Mouse (Mus musculus) kidney, embryonic 16.5 days (tissue): ENCODE measurements around the gene Rhbg. TPM values are rescaled to one million over a fixed set of nuclear protein-coding genes. Genes with fewer than 3 reads are reported as not detected.
"Not testable (repeated sequence)": the region's sequence is repeated elsewhere in the genome, so short reads cannot be mapped to it uniquely, and the experiment has no call there.

Experiments
- ATAC-seq: fragments of 200-750 bp; cut with Nextera tagmentation; 2 replicates; pipeline ENCODE4 v1.8.0; 2017; ENCODE audit warnings: moderate TSS enrichment; ENCODE audit not compliant: low FRiP score, low TSS enrichment
- H3K27ac ChIP-seq: fragments of 300-500 bp; sonication (generic); 2 replicates; pipeline ENCODE4 v1.5.1; 2014; ENCODE audit warnings: low read length
- H3K27me3 ChIP-seq: fragments of 300-500 bp; sonication (generic); 2 replicates; pipeline ENCODE4 v1.6.1; 2014; ENCODE audit warnings: low read length, control low read depth, mixed read lengths; ENCODE audit not compliant: insufficient read depth
- H3K36me3 ChIP-seq: fragments of 300-500 bp; sonication (generic); 2 replicates; pipeline ENCODE4 v1.6.1; 2014; ENCODE audit warnings: low read length, control low read depth, mixed read lengths; ENCODE audit not compliant: insufficient read depth
- H3K4me1 ChIP-seq: fragments of 300-500 bp; sonication (generic); 2 replicates; pipeline ENCODE4 v1.6.1; 2014; ENCODE audit warnings: low read length, control low read depth, mixed read lengths; ENCODE audit not compliant: insufficient read depth
- H3K4me2 ChIP-seq: fragments of 300-500 bp; sonication (generic); replicated peaks from 2 replicates; pipeline ENCODE4 v1.6.1; 2014; ENCODE audit warnings: low read depth, low read length
- H3K4me3 ChIP-seq: fragments of 300-500 bp; sonication (generic); 2 replicates; pipeline ENCODE4 v1.5.1; 2014; ENCODE audit warnings: mild to moderate bottlenecking, low read length
- H3K9ac ChIP-seq: fragments of 300-500 bp; sonication (generic); replicated peaks from 2 replicates; pipeline ENCODE4 v1.6.1; 2014; ENCODE audit warnings: low read length
- H3K9me3 ChIP-seq: fragments of 300-500 bp; sonication (generic); 2 replicates; pipeline ENCODE4 v1.6.1; 2016; ENCODE audit warnings: low read length, control low read depth
- WGBS: fragments of 180-500 bp; shearing (Covaris S2); extraction: QIAGEN DNeasy Blood & Tissue Kit; methylation state at CpG from one replicate; pipeline ENCODE4 v1.1.7; 2014; 5-methylcytosine and 5-hydroxymethylcytosine counted together
- polyA plus RNA-seq: library from polyadenylated mRNA; unstranded; fragments of >200 nt; fragmentation: Nextera tagmentation; extraction: Ambion mirVana; gene quantifications from 2 replicates; pipeline ENCODE4 v1.2.1, GENCODE M21; 2015

Gene Rhbg
- 11.5 and 13.5 TPM in 2 replicates for polyA plus RNA-seq

DNA sequence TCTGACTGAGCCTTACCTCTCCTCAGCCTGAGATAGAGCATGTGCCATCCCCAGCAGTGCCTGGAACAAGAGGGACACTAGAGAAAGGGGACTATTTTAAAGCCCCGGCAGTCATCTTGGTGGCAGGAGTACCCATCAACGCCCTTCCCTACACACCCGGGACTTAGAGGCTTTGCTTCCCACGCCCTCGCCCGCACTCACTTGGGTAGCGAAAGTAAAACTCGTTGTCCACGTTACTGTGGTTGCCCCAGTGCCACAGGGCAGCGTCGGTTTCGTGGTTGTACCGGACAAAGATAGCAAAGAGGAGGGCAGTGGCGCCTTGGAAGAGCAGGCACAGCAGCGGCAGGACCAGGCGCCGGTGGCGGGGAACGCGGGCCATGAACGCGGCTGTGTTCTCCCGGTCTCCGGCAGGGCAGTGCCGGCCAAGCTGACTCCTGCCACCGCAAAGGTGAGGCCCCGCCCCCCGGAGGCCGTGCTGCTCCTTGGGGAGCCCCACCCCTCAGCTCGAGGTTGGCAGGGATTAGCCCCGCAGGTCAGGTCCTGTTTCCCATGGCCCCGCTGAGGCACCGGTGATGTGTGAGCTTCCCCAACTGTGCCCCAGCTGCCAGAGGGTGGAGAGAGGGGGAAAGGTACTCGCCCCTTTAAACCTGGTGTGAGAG, at the start of gene Rhbg:
TSS of gene Rhbg (minus strand) at position 442 of the 659 bp plus-strand sequence.
- H3K27ac ChIP-seq = no peak within 1 kb of the TSS
- WGBS = 2% methylated on average over 34 of the region's 34 CpGs
- H3K4me2 ChIP-seq = peak within 1 kb of the TSS; percentile 65
- H3K4me1 ChIP-seq = peaks cover 22% of the 10 kb centered on the region
- H3K9ac ChIP-seq = peak within 1 kb of the TSS; percentile 58
- H3K27me3 ChIP-seq = peaks cover 28% of the 10 kb centered on the region
- no peaks in the 10 kb centered on the region for H3K36me3 ChIP-seq
- peak within 1 kb of the TSS; percentile 47 for H3K4me3 ChIP-seq
- no peaks in the 10 kb centered on the region for H3K9me3 ChIP-seq
- ATAC-seq = peak; percentile 58; the same call in 1 of the 2 replicates

DNA sequence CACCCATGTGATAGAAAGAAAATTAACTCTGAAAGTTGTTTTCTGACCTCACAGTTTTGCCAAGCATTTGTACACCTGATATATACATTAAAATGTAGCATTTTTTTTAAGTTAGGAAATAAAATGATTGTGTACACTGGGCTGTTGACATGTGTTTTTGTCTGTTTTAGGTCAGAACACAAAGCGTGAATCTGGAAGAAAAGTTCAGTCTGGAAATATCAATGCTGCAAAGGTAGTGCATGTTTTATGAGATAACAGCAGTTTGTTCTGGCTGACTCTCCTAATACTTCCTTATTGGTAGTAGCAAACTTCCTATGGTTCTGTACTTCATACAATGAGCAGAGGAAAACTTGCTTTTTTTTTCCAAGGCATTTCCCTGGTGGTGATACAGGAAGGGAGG, 44.7 kb upstream of the Rhbg start:
- Histone ChIP-seq H3K9me3 (no peaks in the 10 kb centered on the region), H3K4me2 (no peak overlapping the region), H3K27ac (no peak overlapping the region), H3K4me3 (no peak overlapping the region), H3K27me3 (no peaks in the 10 kb centered on the region), H3K36me3 (peaks cover 45% of the 10 kb centered on the region), H3K4me1 (peaks cover 18% of the 10 kb centered on the region), H3K9ac (no peak overlapping the region)
- ATAC-seq = no peak
- 87% methylated on average over 1 of the region's 1 CpGs for WGBS

DNA sequence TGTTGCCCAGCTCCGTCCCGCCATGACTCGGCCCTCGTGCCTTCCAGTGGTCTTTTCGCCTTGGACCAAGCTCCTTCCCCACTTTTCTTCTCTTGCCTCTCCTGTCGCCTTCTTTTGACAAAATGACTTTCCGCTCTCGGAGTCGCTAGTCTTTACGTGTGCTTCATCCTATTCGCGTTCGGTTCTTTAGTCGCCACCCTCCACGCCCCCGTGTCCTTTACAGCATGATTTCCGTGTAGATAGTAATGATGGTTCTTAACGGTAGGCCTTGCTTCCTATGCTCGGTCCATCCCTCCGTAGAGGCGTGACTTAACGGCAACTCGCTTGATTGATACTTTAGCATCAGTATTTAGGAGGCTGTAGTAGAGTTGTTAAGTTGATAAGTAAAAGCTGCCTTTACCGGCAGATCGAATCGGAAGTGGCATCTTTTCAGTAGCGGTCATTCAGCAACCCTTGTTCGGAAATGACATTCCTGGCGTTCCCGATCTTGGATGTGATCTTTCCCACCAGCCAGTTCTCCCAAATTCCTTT, 42.9 kb upstream of the Rhbg start:
- ATAC-seq = no peak
- no peaks in the 10 kb centered on the region for H3K27me3 ChIP-seq
- peak overlapping the region; percentile 95 for H3K27ac ChIP-seq
- H3K4me1 ChIP-seq = peaks cover 18% of the 10 kb centered on the region
- peaks cover 29% of the 10 kb centered on the region for H3K36me3 ChIP-seq
- under 1% methylated on average over 30 of the region's 30 CpGs for WGBS
- H3K4me3 ChIP-seq = peak overlapping the region; percentile 97
- no peaks in the 10 kb centered on the region for H3K9me3 ChIP-seq
- peak overlapping the region; percentile 97 for H3K9ac ChIP-seq
- H3K4me2 ChIP-seq = peak overlapping the region; percentile 74

DNA sequence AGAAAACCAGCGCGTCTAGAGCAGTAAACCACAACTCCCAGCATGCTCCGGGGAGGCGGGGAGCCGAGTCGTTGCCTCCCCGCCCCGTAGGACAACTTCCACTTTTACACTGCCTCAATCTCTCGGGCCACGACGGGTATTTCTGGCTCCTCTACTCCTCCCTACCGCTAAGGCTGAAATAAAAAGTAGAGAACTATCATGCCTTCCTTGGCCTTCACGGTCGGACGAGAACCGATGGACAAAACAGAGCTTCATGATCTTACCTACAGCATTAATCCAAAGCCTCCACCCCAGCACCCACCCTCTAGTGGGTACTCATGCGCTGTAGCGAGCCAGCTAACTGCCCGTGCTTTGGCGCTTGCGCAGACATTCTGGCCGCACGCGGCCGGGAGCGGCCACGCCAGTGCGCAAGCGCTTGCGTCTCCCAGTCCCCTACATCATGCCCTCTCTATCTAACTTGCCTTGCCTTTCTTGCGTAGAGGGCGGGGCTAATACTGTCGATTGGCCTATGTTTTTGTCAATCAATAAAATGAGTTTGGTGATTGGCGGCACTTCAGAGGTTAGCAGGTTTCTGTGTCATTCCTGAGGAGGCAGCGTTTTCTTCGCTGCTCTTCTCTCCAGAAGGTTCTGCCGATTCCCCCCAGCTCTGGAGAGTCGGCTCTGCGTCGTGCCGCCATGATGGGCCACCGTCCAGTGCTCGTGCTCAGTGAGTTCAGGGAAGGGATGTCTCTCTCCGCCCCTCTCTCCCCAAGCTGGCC, 42.2 kb upstream of the Rhbg start, which contains the start of the genes Tsacc and Cct3:
TSS of gene Tsacc (minus strand) at position 439 of the 758 bp plus-strand sequence.
TSS of gene Cct3 (plus strand) at position 556 of the 758 bp plus-strand sequence.
- Histone ChIP-seq H3K4me2 (peak within 1 kb of the TSS; percentile 74), H3K36me3 (peaks cover 23% of the 10 kb centered on the region), H3K9me3 (no peaks in the 10 kb centered on the region), H3K27ac (peak within 1 kb of the TSS; percentile 96), H3K27me3 (no peaks in the 10 kb centered on the region), H3K9ac (peak within 1 kb of the TSS; percentile 97), H3K4me3 (peak within 1 kb of the TSS; percentile 97), H3K4me1 (peaks cover 18% of the 10 kb centered on the region)
- WGBS = under 1% methylated on average over 44 of the region's 44 CpGs
- ATAC-seq = peak; percentile 99

DNA sequence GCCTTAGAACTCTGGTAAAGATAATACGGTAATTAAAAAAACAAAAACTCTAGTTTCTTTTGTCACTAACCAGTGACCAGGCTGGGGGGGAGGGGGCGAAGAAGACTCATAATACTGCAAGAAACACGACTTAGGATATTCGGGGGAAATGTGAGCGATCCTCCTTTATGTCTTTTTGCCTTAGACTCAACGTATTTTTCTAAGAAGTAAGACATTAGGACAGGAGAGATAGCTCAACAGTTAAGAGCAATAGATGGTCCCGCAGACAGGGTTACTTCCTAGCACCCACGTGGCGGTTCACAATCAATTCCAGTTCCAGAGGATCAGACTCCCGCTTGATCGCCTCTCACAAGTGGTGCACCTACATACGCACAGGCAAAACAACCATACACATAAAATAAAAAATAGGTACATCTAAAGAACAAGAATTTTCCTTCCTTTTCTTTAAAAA, 41.6 kb upstream of the Rhbg start:
- Histone ChIP-seq H3K4me2 (peak overlapping the region; percentile 74), H3K9me3 (no peaks in the 10 kb centered on the region), H3K9ac (peak overlapping the region; percentile 80), H3K4me3 (peak overlapping the region; percentile 97), H3K4me1 (peaks cover 18% of the 10 kb centered on the region), H3K27ac (peak overlapping the region; percentile 96), H3K27me3 (no peaks in the 10 kb centered on the region), H3K36me3 (peaks cover 17% of the 10 kb centered on the region)
- ATAC-seq = peak; percentile 32; the same call in 1 of the 2 replicates
- 1% methylated on average over 12 of the region's 12 CpGs for WGBS

DNA sequence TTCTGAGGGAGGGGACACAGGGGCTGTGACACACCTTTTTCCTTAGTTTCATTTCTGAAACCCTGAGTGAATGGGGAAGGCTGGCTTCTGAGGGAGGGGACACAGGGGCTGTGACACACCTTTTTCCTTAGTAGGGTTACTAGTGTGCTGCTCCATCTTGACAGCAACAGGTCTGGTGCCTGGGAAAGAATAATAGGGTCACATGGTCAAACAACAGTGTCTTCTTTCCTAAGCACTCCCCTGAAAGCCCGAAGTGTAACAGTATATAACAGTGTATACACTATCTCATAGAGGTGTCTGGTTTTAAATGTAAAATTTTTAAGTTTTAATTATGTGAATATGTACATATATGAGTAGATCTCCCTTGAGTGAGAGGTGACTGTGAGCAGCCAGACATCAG, 40.8 kb upstream of the Rhbg start:
- H3K9me3 ChIP-seq, H3K27me3 ChIP-seq, H3K36me3 ChIP-seq, ATAC-seq, H3K27ac ChIP-seq, H3K4me3 ChIP-seq: not testable (repeated sequence)
- peaks cover 18% of the 10 kb centered on the region for H3K4me1 ChIP-seq
- peak overlapping the region; percentile 74 for H3K4me2 ChIP-seq
- peak overlapping the region; percentile 80 for H3K9ac ChIP-seq
- WGBS = 30% methylated on average over 1 of the region's 1 CpGs

DNA sequence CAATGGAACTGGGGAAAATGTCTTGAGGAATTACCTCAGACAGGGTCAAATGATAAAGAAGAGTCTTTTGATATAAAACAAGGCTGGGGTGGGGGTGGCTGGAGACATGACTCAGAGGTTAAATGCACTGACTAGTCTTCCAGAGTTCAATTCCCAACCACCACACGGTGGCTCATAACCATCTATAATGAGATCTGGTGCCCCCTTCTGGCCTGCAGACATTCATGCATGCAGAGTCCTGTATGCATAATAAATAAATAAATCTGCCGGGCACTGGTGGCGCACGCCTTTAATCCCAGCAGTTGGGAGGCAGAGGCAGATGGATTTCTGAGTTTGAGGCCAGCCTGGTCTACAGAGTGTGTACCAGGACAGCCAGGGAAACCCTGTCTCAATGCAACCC, 37.5 kb upstream of the Rhbg start:
- no peak overlapping the region for H3K4me2 ChIP-seq
- 66% methylated on average over 4 of the region's 4 CpGs for WGBS
- H3K27ac ChIP-seq = no peak overlapping the region
- no peaks in the 10 kb centered on the region for H3K9me3 ChIP-seq
- no peak for ATAC-seq
- no peaks in the 10 kb centered on the region for H3K36me3 ChIP-seq
- no peak overlapping the region for H3K9ac ChIP-seq
- peaks cover 4% of the 10 kb centered on the region; the same call in 1 of the 2 replicates for H3K4me1 ChIP-seq
- H3K27me3 ChIP-seq = no peaks in the 10 kb centered on the region
- no peak overlapping the region for H3K4me3 ChIP-seq

DNA sequence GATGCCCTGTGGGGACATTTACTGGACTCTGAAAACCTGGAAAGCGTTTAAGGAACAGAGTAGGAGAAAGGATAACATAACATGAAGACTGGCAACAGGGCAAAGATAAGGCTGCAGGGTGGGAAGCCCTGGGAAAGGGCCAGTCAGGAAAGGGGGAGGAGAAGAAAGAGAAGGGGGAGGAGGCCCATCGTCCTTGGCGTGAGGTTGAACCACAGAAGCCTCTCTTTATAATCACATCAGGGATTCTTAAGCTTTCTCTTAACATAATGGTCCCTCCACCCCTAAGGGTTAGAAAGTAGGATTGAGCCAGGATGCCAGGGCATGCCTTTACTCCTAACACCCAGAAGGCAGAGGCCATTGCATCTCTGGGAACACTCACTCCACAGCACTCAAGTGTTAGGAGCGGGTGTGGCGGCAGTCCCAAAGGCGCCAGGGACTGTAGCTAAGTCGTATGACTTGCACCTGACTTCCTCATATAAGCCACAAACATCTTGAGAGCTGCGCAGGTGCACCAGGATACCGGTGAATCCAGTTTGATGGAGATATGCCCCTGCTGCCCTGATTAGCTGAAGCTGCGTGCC, 33.7 kb upstream of the Rhbg start:
- 76% methylated on average over 8 of the region's 10 CpGs for WGBS
- H3K4me2 ChIP-seq, ATAC-seq, H3K4me3 ChIP-seq, H3K9ac ChIP-seq, H3K4me1 ChIP-seq, H3K9me3 ChIP-seq, H3K27me3 ChIP-seq, H3K27ac ChIP-seq, H3K36me3 ChIP-seq: not testable (repeated sequence)

DNA sequence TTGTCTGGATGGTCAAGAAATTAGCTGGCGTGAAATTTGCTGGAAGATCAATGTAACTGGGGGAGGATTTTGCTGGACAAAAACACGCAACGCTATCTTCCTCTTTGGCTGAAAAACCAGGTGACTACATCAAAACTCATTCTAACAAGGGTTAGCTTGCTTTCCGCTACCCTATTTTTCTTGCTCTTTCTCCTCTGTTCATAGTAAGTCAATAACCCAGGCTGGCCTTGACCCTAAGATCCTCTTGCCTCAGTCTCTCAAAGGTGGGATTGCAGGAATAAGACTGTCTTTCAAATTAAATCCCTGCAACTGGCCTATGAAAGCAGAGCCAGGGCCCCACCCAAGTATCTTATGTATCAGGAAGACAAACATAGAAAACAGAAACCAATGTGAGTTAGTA, 32.6 kb upstream of the Rhbg start, which contains the start of gene Gm38392:
TSS of gene Gm38392 (minus strand) at position 101 of the 400 bp plus-strand sequence.
- H3K27ac ChIP-seq = no peak within 1 kb of the TSS
- no peak for ATAC-seq
- WGBS = 93% methylated on average over 4 of the region's 4 CpGs

More for the DNA sequence above, 32.6 kb upstream of the Rhbg start, which contains the start of gene Gm38392:
- no peaks in the 10 kb centered on the region for H3K4me1 ChIP-seq
- no peaks in the 10 kb centered on the region for H3K9me3 ChIP-seq
- no peak within 1 kb of the TSS for H3K4me3 ChIP-seq
- no peak within 1 kb of the TSS for H3K9ac ChIP-seq
- peaks cover 2% of the 10 kb centered on the region; the same call in 1 of the 2 replicates for H3K36me3 ChIP-seq
- no peaks in the 10 kb centered on the region for H3K27me3 ChIP-seq
- no peak within 1 kb of the TSS for H3K4me2 ChIP-seq
